ENCODE assay signal across 8 mouse cellular contexts in the genomic region with DNA sequence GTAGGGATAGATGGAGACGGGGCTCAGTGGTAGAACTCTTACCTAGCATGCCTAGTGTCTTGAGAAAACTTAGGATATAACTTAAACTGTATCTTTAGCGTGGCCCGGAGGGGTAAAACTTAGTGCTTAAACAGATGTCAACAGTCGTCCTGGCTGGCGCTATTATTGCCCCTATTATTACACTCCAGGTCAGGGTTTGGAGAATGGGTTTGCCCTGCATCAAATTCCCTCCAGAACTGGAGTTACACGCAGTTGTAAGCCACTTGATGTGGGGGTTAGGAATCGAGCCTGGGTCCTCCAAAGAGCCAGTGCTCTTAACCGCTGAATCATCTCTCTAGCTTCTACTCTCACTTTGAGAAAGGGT. TPM values are rescaled to one million over a fixed set of nuclear protein-coding genes. Genes with fewer than 3 reads are reported as not detected.
DNase-seq lines count a peak whose midpoint lies in the region; ATAC-seq and TF ChIP-seq lines count a peak whose summit lies in the region.

No protein-coding gene starts in this region.

- peaks cover 1% of the 10 kb centered on the region; the same call in 1 of the 2 replicates for H3K4me1 ChIP-seq in heart, adult 2 months (ENCODE audit: control insufficient read depth, insufficient read depth, low read length)
- H3K4me1 ChIP-seq in thymus, adult 2 months (replicated peaks; ENCODE audit: control insufficient read depth, insufficient read depth, low read length): peaks cover 4% of the 10 kb centered on the region
- peaks cover 29% of the 10 kb centered on the region for H3K4me1 ChIP-seq in liver, embryonic 11.5 days (replicated peaks; ENCODE audit: control insufficient read depth, insufficient read depth, low read length)
- 0 out of 2 replicates have a peak, but pooled peaks cover 4% of the 10 kb centered on the region for H3K4me1 ChIP-seq in stomach, postnatal 0 days (replicated peaks; ENCODE audit: control insufficient read depth, insufficient read depth)

- H3K36me3 ChIP-seq in heart, adult 2 months (ENCODE audit: control insufficient read depth, insufficient read depth, low read length): no peaks in the 10 kb centered on the region
- peaks cover under 1% of the 10 kb centered on the region; the same call in 1 of the 2 replicates for H3K36me3 ChIP-seq in thymus, adult 2 months (ENCODE audit: control insufficient read depth, insufficient read depth, low read length)
- H3K36me3 ChIP-seq in liver, embryonic 11.5 days (ENCODE audit: control insufficient read depth, insufficient read depth, low read length): peaks cover 23% of the 10 kb centered on the region
- H3K36me3 ChIP-seq in stomach, postnatal 0 days (ENCODE audit: control insufficient read depth, insufficient read depth, low read length): no peaks in the 10 kb centered on the region

- no peak for TF ChIP-seq EP300 in heart, adult 2 months (IDR thresholded peaks at IDR 0.05; ENCODE audit: insufficient read depth, low read depth, low read length)
- no peak for TF ChIP-seq EP300 in stomach, postnatal 0 days (optimal IDR thresholded peaks at IDR 0.05)

- no peak for ATAC-seq in liver, embryonic 11.5 days (replicated peaks; ENCODE audit: low FRiP score)
- ATAC-seq in stomach, postnatal 0 days (ENCODE audit: low FRiP score, low TSS enrichment): 0 out of 2 replicates have a peak, but pooled peaks have one; percentile 12

- peak overlapping the region; percentile 90 for H3K4me2 ChIP-seq in liver, embryonic 11.5 days
- H3K4me2 ChIP-seq in stomach, postnatal 0 days (replicated peaks; ENCODE audit: low read depth): peak overlapping the region; percentile 97

- no peaks in the 10 kb centered on the region for H3K27me3 ChIP-seq in heart, adult 2 months (ENCODE audit: control insufficient read depth, insufficient read depth, low read length)
- no peaks in the 10 kb centered on the region for H3K27me3 ChIP-seq in thymus, adult 2 months (ENCODE audit: control insufficient read depth, insufficient read depth, low read length)
- H3K27me3 ChIP-seq in liver, embryonic 11.5 days (replicated peaks; ENCODE audit: control insufficient read depth, insufficient read depth, low read length): no peaks in the 10 kb centered on the region
- no peaks in the 10 kb centered on the region for H3K27me3 ChIP-seq in stomach, postnatal 0 days (ENCODE audit: control insufficient read depth, insufficient read depth, low read length)

- TF ChIP-seq POLR2A in heart, adult 2 months (IDR thresholded peaks at IDR 0.05; ENCODE audit: insufficient read depth, low read depth, low read length): no peak
- TF ChIP-seq POLR2A in thymus, adult 2 months (IDR thresholded peaks at IDR 0.05; ENCODE audit: control insufficient read depth, extremely low read depth, insufficient read depth, low read length, poor library complexity): no peak

- intact Hi-C loops in heart, adult 2 months (cut with DNase I): no loop called here

- H3K9ac ChIP-seq in heart, adult 2 months (ENCODE audit: low read depth, low read length): peak overlapping the region; percentile 18
- peak overlapping the region; percentile 89 for H3K9ac ChIP-seq in liver, embryonic 11.5 days (ENCODE audit: low read depth, low read length)
- H3K9ac ChIP-seq in stomach, postnatal 0 days (ENCODE audit: low read length): peak overlapping the region; percentile 50; the same call in 1 of the 2 replicates

- TF ChIP-seq CTCF in heart, adult 2 months (IDR thresholded peaks at IDR 0.05): no peak
- TF ChIP-seq CTCF in thymus, adult 2 months (IDR thresholded peaks at IDR 0.05; ENCODE audit: borderline replicate concordance, control insufficient read depth, extremely low read depth, insufficient read depth, low read length, poor library complexity): no peak
- no peak for TF ChIP-seq CTCF in stomach, postnatal 0 days (IDR thresholded peaks at IDR 0.05; ENCODE audit: low read depth)

- peak overlapping the region; percentile 3; the same call in 1 of the 2 replicates for H3K27ac ChIP-seq in heart, adult 2 months
- no peak overlapping the region for H3K27ac ChIP-seq in thymus, adult 2 months (ENCODE audit: control insufficient read depth, insufficient read depth, low read length)
- peak overlapping the region; percentile 78 for H3K27ac ChIP-seq in liver, embryonic 11.5 days (ENCODE audit: low read depth, low read length)
- no peak overlapping the region for H3K27ac ChIP-seq in stomach, postnatal 0 days (replicated peaks)

- DNase-seq in heart, adult 2 months: no peak
- DNase-seq in heart, adult 8-10 months (ENCODE audit: low spot score): no peak
- DNase-seq in thymus, adult 2 months: no peak
- no peak for DNase-seq in thymus, postnatal 36 days
- no peak for DNase-seq in liver, embryonic 11.5 days (ENCODE audit: low spot score)
- no peak for DNase-seq in stomach, postnatal 0 days (ENCODE audit: low spot score)
- DNase-seq in spleen, adult 12 weeks (ENCODE audit: low spot score): no peak
- DNase-seq in adrenal gland, postnatal 25 days: no peak

- H3K4me3 ChIP-seq in heart, adult 2 months: peak overlapping the region; percentile 47
- peak overlapping the region; percentile 83; the same call in 1 of the 2 replicates for H3K4me3 ChIP-seq in thymus, adult 2 months (ENCODE audit: control insufficient read depth, insufficient read depth, low read length)
- peak overlapping the region; percentile 98 for H3K4me3 ChIP-seq in liver, embryonic 11.5 days (ENCODE audit: low read depth, low read length)
- H3K4me3 ChIP-seq in stomach, postnatal 0 days (ENCODE audit: low read depth, low read length): peak overlapping the region; percentile 69

- H3K9me3 ChIP-seq in liver, embryonic 11.5 days (ENCODE audit: control insufficient read depth, low read length): no peaks in the 10 kb centered on the region
- H3K9me3 ChIP-seq in stomach, postnatal 0 days (ENCODE audit: control insufficient read depth, low read length): no peaks in the 10 kb centered on the region

- WGBS in heart, adult 2 months: 9% methylated on average over 8 of the region's 8 CpGs
- WGBS in thymus, adult 2 months: 9% methylated on average over 8 of the region's 8 CpGs
- 12% methylated on average over 8 of the region's 8 CpGs for WGBS in liver, embryonic 11.5 days
- 8% methylated on average over 8 of the region's 8 CpGs for WGBS in stomach, postnatal 0 days

- H3K79me2 ChIP-seq in heart, adult 2 months (replicated peaks; ENCODE audit: control insufficient read depth, insufficient read depth, low read length): no peaks in the 10 kb centered on the region

RNA-seq across cellular contexts. Expression of gene Cenph, which starts 0.3 kb away (rescaled TPM):
- total RNA-seq in heart, adult 2 months (2021): under 1 TPM in 1 of 2 experiments, not detected in 1; 0.23 TPM
- polyA plus RNA-seq in heart, adult 2 months (2012; rRNA removed): 0.08 TPM in 1 of 2 replicates, not detected in the other
- under 1 TPM in 2 of 4 experiments, not detected in 2; 0.25 to 0.28 TPM for total RNA-seq in heart, adult 8-10 months (2022)
- polyA plus RNA-seq in thymus, adult 2 months (2012; rRNA removed): 4.0 and 5.6 TPM in 2 replicates
- 73.0 and 77.5 TPM in 2 replicates for polyA plus RNA-seq in liver, embryonic 11.5 days (2014; fragmentation: Nextera tagmentation; extraction: Ambion mirVana)
- polyA plus RNA-seq in stomach, postnatal 0 days (2015; fragmentation: Nextera tagmentation; extraction: Ambion mirVana): 10.3 and 11.5 TPM in 2 replicates
- 2.1 and 2.5 TPM in 2 replicates for total RNA-seq in adrenal gland, postnatal 25 days (2021)

RNA-seq across cellular contexts. Expression of gene Ccnb1, which starts 10.3 kb away (rescaled TPM):
- total RNA-seq in heart, adult 2 months (2021): under 1 TPM; 0.21 to 0.41 TPM
- 0.35 and 0.59 TPM in 2 replicates for polyA plus RNA-seq in heart, adult 2 months (2012; rRNA removed)
- under 1 TPM in 3 of 4 experiments, not detected in 1; 0.19 to 0.63 (median 0.28) TPM for total RNA-seq in heart, adult 8-10 months (2022)
- polyA plus RNA-seq in thymus, adult 2 months (2012; rRNA removed): 63.7 and 76.8 TPM in 2 replicates
- 343 and 384 TPM in 2 replicates for polyA plus RNA-seq in liver, embryonic 11.5 days (2014; fragmentation: Nextera tagmentation; extraction: Ambion mirVana)
- polyA plus RNA-seq in stomach, postnatal 0 days (2015; fragmentation: Nextera tagmentation; extraction: Ambion mirVana): 34.5 and 47.0 TPM in 2 replicates
- total RNA-seq in adrenal gland, postnatal 25 days (2021): 9.4 and 12.2 TPM in 2 replicates

RNA-seq across cellular contexts. Expression of gene Mrps36, which starts 31.6 kb away (rescaled TPM):
- total RNA-seq in heart, adult 2 months (2021): 100 to 1,000 TPM; 185 to 206 TPM
- polyA plus RNA-seq in heart, adult 2 months (2012; rRNA removed): 161 and 254 TPM in 2 replicates
- total RNA-seq in heart, adult 8-10 months (2022): 100 to 1,000 TPM; 179 to 227 (median 201) TPM
- 46.2 and 46.4 TPM in 2 replicates for polyA plus RNA-seq in thymus, adult 2 months (2012; rRNA removed)
- 238 and 241 TPM in 2 replicates for polyA plus RNA-seq in liver, embryonic 11.5 days (2014; fragmentation: Nextera tagmentation; extraction: Ambion mirVana)
- 147 and 162 TPM in 2 replicates for polyA plus RNA-seq in stomach, postnatal 0 days (2015; fragmentation: Nextera tagmentation; extraction: Ambion mirVana)
- total RNA-seq in adrenal gland, postnatal 25 days (2021): 116 and 146 TPM in 2 replicates

RNA-seq across cellular contexts. Expression of gene Cdk7, which starts 45.3 kb away (rescaled TPM):
- total RNA-seq in heart, adult 2 months (2021): 10 to 100 TPM; 21.7 to 24.0 TPM
- polyA plus RNA-seq in heart, adult 2 months (2012; rRNA removed): 11.2 and 18.2 TPM in 2 replicates
- total RNA-seq in heart, adult 8-10 months (2022): 10 to 100 TPM; 17.1 to 24.8 (median 19.6) TPM
- 19.6 and 22.0 TPM in 2 replicates for polyA plus RNA-seq in thymus, adult 2 months (2012; rRNA removed)
- polyA plus RNA-seq in liver, embryonic 11.5 days (2014; fragmentation: Nextera tagmentation; extraction: Ambion mirVana): 92.0 and 97.2 TPM in 2 replicates
- 50.9 and 52.8 TPM in 2 replicates for polyA plus RNA-seq in stomach, postnatal 0 days (2015; fragmentation: Nextera tagmentation; extraction: Ambion mirVana)
- 38.5 and 45.6 TPM in 2 replicates for total RNA-seq in adrenal gland, postnatal 25 days (2021)

RNA-seq across cellular contexts. Expression of gene Slc30a5, which starts 57.2 kb away (rescaled TPM):
- 10 to 100 TPM; 21.0 to 21.2 TPM for total RNA-seq in heart, adult 2 months (2021)
- 13.4 and 25.0 TPM in 2 replicates for polyA plus RNA-seq in heart, adult 2 months (2012; rRNA removed)
- total RNA-seq in heart, adult 8-10 months (2022): 10 to 100 TPM; 16.2 to 20.6 (median 19.2) TPM
- 31.4 and 33.4 TPM in 2 replicates for polyA plus RNA-seq in thymus, adult 2 months (2012; rRNA removed)
- 56.2 and 61.6 TPM in 2 replicates for polyA plus RNA-seq in liver, embryonic 11.5 days (2014; fragmentation: Nextera tagmentation; extraction: Ambion mirVana)
- 37.0 and 38.3 TPM in 2 replicates for polyA plus RNA-seq in stomach, postnatal 0 days (2015; fragmentation: Nextera tagmentation; extraction: Ambion mirVana)
- total RNA-seq in adrenal gland, postnatal 25 days (2021): 46.1 and 47.9 TPM in 2 replicates

Comparison
In these comparisons a context has a peak if more than half of its experiments do, and no peak if none do; other contexts are left out.
1. H3K27ac ChIP-seq: peak in heart, adult 2 months (single experiment) and liver, embryonic 11.5 days (single experiment); none in thymus, adult 2 months (single experiment) and stomach, postnatal 0 days (single experiment).
2. H3K4me3 ChIP-seq: peak in every context shown above with its lines; median percentile 98 in liver, embryonic 11.5 days; 83 in thymus, adult 2 months; 69 in stomach, postnatal 0 days; 47 in heart, adult 2 months.
3. H3K9ac ChIP-seq: peak in every context shown above with its lines; median percentile 89 in liver, embryonic 11.5 days; 50 in stomach, postnatal 0 days; 18 in heart, adult 2 months.
4. RNA of gene Ccnb1, which starts 10.3 kb away (polyA plus RNA-seq): 343 to 384 TPM in liver, embryonic 11.5 days, 63.7 to 76.8 TPM in thymus, adult 2 months and 34.5 to 47.0 TPM in stomach, postnatal 0 days; 0.35 to 0.59 TPM in heart, adult 2 months; every median in the first group is over 10 times any median in the second.